Mouse (Mus musculus) frontal cortex, postnatal 36 days (tissue): Measurements from ENCODE around the gene Cyp2c70.
"Not testable (repeated sequence)": the region's sequence is repeated elsewhere in the genome, so short reads cannot be mapped to it uniquely, and the experiment has no call there.

Source experiments
- DNase-seq, 2 experiments: peaks; one replicate each; pipeline ENCODE4 v3.0.0; 2022; ENCODE audit warnings: low spot score in 2 of 2

Cyp2c70 gene

GRCm38 (mm10) chr19:40187160-40187559 is at the start of gene Cyp2c70:
Cyp2c70 (minus strand) TSS chr19:40187333.
- no peak for DNase-seq

DNA sequence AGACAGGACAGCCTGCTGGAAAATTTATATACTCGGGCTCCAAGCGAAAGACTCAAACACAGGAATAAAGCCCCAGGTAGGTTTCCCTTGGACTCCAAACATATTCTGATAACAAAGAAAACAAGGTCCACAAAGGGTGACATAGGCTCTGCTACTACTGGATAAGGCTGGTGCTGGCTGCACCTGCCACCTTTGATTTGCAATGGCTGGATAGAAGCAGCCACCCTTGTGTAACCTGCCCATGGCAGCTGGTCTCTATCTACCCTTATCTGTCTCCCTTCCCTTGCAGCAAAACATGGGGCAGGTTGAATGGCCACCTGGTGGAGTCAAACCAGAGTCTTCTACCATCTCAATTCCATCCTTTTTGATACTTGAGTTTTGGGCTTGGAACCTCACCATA is 45.4 kb upstream of the Cyp2c70 start:
- DNase-seq = no peak

- no peak for DNase-seq
Observed at GRCm38 (mm10) chr19:40231825-40232541, 44.9 kb upstream of the Cyp2c70 start.

- no peak for DNase-seq
Observed at GRCm38 (mm10) chr19:40231074-40231738, 44.1 kb upstream of the Cyp2c70 start.

DNA sequence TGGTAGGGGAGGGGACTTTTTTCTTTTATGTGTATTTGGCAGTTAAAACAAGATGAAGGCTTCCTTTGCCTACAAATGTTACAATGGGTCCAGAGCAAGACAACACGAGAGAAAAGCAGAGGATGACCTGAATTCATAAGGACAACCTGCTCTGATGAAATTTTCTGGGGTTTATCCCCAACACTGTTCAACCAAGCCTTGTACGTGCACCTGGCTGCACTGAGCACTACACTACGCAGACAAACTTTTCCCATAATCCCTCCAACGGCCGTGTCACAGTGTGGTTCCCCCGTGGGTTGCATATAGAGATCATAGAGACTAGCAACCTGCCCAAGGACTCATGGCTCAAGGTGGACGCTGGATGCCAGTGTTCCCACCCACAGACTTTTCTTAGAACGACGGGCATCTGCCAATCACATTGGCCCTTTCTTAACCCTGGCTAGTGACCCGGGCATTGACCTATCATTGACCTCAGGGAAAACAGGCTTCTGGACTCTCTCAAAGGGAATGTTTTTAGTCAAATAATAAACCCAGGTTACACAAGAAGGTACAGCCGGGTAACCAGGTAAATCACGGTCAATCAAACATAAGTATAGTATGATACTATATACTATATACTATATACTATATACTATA is 39.5 kb upstream of the Cyp2c70 start:
- no peak for DNase-seq

DNA sequence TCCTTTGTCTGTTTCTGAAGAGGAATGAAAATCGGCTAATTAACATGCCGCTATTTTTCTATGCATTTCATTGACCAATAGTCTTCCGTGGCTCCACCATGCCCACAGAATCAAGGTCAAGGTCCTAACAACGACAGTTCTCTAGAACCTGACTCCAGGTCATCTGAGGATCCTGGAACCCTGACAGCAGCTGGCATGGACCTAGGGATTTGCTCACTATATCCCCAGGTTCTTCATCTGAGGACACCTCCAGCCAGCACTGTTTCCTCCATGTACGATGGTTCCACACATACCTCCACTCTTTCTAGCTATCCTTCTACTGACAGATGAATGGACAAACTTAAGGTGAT is 38.6 kb upstream of the Cyp2c70 start:
- DNase-seq = no peak

DNA sequence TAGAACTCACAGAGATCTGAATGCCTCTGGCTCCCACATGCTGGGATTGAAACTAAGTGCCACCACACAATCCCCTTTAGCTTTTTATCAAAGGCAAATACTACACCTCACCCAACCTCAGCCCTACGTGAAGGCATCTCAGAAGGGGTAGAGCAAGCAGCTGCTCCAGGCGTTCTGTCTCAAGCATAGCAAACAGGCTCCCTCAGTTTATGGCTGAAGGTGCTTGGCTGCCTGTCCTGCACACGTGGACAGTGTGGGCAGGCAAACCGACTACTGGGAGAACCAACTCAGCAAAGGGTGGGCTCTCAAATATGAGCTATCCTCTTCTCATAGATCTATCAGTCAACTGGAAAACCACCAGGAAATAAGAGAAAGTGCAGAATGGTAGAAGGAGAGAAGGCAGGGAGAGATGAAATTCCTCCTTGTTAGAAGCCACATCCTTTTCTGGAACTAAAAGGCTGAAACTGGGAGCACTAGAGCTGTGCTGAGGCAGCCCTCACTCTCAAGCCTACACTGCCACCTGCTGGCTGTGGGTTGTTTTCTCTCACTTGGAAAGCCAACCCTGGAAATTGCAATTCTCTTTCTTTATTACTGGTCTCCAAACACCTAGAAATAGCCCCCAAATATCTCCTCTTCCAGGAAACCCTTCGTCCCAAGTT is 38.1 kb upstream of the Cyp2c70 start:
- peak; percentile 79 to 83 for DNase-seq

- DNase-seq = not testable (repeated sequence)
Observed at GRCm38 (mm10) chr19:40222307-40222706, 35.2 kb upstream of the Cyp2c70 start.

DNA sequence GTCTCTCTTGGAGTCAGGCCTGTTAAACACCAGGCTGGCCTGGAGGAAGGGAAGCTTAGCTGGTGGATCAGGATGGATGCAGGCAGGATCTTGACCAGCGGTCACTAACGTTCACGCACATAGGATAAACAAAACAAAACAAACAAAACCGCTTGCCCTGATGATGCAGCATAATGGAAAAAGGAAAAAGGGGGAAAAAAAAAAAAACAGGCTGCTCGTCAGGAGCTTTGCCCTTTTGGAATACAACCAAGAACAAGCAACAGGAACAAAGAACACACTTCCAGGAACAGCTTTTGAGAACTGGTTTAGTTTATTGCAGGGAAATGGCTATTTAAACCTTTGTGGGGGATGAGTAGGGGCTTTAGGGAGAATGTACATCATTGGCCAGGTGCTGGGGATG is 33.7 kb upstream of the Cyp2c70 start:
- DNase-seq = no peak

DNA sequence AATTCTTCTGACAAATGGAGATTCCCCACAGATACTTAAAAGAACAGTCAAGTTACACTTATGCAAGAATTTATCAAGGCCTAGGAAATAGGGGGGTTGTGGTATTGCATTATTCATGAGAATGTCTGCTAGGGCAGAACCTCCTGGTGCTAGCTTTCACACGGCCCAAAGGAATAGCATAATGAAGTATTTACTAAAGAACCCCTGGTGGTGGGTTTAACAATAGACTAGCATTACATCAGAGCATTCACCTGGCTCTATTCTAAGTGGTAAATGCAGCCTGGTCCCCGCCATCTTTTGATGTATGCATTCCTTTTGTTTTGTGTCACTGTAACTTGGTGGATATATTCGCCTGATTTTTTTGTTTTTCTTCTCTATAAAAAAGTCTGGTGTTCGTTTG is 15.8 kb upstream of the Cyp2c70 start:
- DNase-seq = not testable (repeated sequence)

GRCm38 (mm10) chr19:40190596-40190995 is 3.5 kb upstream of the Cyp2c70 start:
- peak; percentile 1 to 14 for DNase-seq

DNA sequence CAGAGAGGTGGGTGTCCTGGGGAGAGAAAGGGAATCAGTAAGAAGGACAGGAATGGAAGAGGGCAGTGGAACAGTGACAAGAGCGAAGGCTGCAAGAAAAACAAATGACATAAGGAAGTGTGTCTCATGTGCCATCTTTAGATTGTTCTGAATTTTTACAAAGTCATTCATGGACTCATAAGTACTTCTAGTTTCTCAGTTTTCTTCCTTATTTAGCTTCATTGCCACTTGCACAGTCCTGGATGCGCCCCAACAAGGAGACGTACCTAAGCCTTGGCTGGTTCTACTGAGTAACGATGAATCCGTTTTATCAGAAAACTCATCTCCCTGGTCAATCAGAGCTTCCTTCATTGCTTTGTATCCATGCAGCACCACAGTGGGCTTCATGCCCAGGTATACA is 3.5 kb downstream of the Cyp2c70 start:
- DNase-seq = peak; percentile 13 to 22

- no peak for DNase-seq
Observed at GRCm38 (mm10) chr19:40178311-40178710, 8.8 kb downstream of the Cyp2c70 start.

GRCm38 (mm10) chr19:40168391-40168790 is 18.7 kb downstream of the Cyp2c70 start:
- DNase-seq = not testable (repeated sequence)

GRCm38 (mm10) chr19:40126996-40127395 is 60.1 kb downstream of the Cyp2c70 start:
- DNase-seq = not testable (repeated sequence)

DNA sequence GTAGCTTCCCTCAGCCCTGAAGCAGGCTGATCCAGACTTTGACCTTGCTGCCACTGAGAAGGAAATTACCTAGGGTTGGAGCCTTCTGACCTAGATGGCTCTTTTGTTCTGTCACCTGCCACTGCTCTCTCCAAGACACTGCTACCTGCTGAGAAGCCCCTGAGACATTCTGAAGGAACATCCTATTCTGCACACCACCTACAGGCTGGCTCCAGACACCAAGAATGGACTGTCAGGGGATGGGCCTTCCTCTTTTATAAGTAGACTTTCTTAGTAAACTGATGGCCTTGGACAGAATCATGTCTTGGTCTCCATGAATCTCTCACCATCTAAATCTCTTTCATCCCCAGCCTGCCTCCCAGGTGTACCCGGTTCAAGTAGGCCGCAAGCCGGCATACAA is 62.0 kb downstream of the Cyp2c70 start:
- not testable (repeated sequence) for DNase-seq

- not testable (repeated sequence) for DNase-seq
Observed at GRCm38 (mm10) chr19:40119624-40120023, 67.5 kb downstream of the Cyp2c70 start.
